Mouse (Mus musculus): ENCODE results near the gene Ptprk.

Gene Ptprk

GRCm38 (mm10) chr10:28184675-28185074, 110.1 kb downstream of the Ptprk start:
- DNase-seq (ENCODE audit: low read depth, low spot score) = no peak

- peak; percentile 52 for DNase-seq (ENCODE audit: low read depth, low spot score)
These were observed 110.7 kb downstream of the Ptprk start for GRCm38 (mm10) chr10:28185326-28185725.

GRCm38 (mm10) chr10:28186018-28186800, 111.6 kb downstream of the Ptprk start:
- DNase-seq (ENCODE audit: low read depth, low spot score) = no peak

DNA sequence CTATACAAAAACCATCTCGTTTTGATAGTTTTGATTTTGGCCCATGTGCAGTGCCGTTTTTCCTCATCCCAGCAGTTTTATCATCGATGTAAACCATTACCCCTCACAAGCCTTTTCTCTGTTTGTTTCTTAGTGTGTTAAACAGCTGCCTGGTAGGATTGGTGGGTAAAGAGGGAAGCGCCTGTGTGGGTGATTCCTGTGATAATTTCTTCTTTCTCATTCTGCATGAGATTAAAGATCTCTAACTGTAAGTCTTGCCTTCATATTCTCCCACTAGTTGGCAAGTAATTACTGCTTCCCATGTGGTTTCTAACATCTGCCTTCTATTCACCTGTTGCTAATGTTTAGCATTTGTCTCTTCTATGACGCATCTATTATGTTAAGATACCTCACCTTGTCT, 116.8 kb downstream of the Ptprk start:
- no peak for DNase-seq (ENCODE audit: low read depth, low spot score)

- DNase-seq (ENCODE audit: low read depth, low spot score) = no peak
These were observed 119.0 kb downstream of the Ptprk start for GRCm38 (mm10) chr10:28193630-28194029.

DNA sequence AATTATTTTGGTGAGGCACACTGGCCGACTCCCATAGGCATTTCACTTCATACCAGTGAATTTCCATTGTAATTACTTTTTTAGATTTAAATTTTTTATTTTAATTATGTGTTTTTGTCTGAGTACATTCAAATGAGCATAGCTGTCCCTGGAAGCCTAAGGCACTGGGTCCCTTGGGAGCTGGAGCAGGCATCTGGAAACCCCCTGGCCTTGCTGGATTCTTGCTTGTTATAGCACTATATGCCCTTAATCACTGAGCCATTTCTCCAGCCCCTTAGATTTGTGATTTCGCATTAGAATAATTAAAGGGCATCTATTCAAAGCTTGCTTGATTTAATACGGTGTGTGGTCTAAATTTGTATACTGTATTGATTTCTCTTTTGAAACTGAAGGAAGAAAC, 126.0 kb downstream of the Ptprk start:
- no peak for DNase-seq (ENCODE audit: low read depth, low spot score)

DNA sequence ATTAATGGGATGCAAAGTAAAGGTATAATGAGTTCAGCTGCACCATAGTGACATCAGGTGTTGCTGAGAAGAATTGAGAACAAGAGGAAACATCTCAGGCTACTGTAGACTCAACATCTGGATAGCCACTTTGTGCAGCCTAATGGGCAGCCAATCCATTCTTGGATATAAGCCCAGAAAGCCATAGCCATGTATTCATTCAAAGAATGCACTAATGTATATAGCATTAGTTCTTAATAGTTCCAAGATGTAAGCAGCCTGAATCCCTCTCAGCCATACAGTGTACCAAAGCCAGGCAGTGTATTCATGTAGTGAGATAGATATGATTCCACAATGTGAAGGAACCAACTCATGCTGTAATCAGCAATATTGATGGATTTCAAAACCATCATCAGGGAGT, 134.8 kb downstream of the Ptprk start:
- DNase-seq (ENCODE audit: low read depth, low spot score) = no peak

DNA sequence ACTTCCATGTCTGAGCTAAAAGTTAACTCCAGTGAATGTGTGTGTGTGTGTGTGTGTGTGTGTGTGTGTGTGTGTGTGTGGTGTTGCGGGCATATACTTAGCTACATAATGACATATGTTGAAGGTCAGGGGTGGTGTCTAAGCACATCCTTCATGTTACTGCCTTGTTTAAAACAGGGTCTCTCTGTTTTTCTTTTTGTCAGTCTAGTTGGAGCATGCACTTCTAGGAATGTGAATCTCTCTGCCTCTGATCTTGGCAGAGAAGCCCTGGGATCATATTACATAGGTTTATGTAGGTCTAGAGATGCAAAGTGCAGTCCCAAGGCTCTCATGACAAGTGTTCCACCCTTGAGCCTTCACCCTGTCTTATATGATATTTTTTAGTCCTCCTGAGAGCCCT, 137.5 kb downstream of the Ptprk start:
- DNase-seq (ENCODE audit: low read depth, low spot score) = no peak

DNA sequence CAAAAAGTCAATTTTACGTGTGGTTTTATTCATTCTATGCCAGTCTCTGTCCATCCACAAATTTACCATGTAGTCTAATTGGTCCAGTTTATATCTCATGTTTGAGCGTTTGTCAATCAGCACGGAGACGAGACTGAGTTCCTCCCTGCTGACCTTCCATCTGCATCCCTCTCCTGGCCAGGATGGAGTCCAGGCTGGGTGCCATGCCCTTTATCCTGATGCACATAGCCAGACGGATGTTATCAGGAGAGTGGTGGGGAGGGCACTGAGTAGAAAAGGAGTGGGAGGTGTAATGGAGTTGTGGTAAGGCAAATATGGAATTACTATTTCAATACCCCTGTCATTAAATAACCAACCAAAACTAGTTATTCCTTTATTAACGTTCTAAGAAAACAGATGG, 140.5 kb downstream of the Ptprk start:
- no peak for DNase-seq (ENCODE audit: low read depth, low spot score)

DNA sequence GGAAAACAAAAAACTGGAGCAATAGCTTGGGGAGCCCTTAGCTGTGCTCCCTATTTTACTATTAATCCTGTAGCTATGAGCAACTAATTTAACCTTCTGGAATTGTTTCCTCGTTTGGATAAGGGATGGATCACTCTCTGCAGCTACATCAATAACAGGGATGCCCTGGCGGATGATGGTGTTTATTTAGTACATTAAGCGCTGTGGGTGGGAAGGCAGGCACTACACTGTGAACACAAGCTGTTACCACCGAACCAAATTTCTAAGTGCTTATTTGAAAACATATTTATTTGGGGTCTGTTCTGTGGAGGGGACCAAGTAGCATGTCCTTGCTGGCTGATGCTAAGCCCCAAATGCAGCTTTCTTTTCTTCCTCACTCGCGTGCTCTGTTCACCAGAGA, 149.0 kb downstream of the Ptprk start:
- no peak for DNase-seq (ENCODE audit: low read depth, low spot score)

DNA sequence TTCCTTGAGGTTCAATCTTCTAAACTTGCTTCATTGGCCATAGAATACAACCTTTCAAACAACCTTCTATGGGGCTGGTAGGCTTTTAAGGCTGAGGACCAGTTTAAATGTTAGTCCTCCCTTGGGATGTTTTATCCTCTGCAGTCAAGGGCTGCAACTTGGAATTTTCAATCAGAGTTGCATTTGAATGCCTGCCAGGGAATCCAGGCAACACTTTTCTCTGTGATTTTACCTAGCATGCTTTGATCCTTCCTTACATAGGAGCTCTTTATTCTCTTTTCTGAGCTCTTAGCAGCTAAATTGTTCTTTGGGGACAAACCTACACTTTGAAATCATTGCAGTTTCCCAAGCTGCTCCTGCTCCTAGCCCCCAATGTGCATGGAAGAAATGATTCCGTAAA, 149.8 kb downstream of the Ptprk start:
- DNase-seq (ENCODE audit: low read depth, low spot score) = no peak

DNA sequence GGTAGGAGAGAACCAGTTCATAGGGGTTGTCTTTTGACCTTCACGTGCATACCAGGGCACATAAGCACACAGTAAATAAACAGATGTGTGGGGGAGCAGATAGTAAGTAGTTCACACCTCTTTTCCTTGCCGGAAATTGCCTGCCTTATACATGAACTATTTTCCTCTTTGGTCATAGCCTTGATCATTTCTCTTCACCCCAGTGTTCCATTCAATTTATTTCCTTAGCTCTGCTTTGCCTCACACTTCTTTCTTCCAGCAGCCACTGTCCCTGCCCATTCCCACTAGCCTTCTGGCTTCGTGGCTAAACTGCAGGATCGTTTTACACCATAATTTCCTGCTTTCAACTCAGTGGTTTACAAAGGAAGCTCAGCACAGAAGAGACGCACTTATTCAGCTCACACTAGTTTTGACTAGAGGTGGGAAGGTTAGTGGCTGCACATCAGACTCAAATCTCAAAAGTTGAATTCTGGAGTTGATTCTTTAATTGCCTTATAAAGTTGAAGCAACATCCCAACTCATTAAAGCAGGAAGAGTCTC, 151.0 kb downstream of the Ptprk start:
- DNase-seq (ENCODE audit: low read depth, low spot score) = no peak

GRCm38 (mm10) chr10:28227732-28228131, 153.1 kb downstream of the Ptprk start:
- DNase-seq (ENCODE audit: low read depth, low spot score) = no peak

- DNase-seq (ENCODE audit: low read depth, low spot score) = no peak
These were observed 153.6 kb downstream of the Ptprk start for GRCm38 (mm10) chr10:28228208-28228607.

DNA sequence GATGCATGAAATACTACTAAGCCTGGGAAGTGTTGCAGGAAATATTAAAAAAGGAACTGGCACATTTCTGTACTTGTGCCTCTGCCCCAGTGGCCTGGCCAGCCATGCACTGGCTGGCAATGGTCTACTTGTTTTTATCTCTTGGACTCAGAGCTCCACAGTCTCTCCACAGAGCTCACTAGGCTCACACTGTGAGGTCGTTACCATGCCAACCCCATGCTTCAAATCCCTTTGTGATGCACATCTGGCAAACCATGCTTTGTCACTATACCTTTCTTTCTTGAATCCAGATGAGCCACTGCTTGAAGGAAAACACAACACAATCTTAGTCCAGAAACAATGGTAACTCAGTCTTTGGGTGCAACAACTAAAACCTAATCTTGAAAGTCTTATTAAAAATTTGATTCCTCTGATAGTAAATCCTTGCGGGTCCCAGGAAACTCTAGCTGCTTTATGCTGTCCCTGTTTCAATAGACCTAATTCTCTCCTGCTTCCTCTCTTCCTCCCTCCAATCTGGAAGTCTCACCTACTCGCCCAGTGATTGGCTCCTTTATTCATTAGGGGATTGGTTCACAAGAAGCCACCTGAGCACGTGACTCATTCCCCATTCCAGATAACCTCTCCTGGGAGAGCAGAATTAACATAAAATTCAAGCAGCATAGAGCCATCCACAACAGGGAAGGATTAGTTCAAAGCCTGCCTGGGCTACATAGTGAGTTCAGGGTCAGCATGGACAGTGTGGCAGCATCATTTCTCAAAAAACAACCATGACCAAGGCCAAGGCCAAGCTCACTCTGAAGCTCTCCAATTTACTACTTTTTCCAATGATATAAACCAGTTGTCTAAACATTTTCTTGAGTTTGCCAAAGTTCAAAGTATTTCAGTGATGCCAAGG, 157.9 kb downstream of the Ptprk start:
- DNase-seq (ENCODE audit: low read depth, low spot score) = peak; percentile 81

GRCm38 (mm10) chr10:28249047-28249446, 174.4 kb downstream of the Ptprk start:
- no peak for DNase-seq (ENCODE audit: low read depth, low spot score)

DNA sequence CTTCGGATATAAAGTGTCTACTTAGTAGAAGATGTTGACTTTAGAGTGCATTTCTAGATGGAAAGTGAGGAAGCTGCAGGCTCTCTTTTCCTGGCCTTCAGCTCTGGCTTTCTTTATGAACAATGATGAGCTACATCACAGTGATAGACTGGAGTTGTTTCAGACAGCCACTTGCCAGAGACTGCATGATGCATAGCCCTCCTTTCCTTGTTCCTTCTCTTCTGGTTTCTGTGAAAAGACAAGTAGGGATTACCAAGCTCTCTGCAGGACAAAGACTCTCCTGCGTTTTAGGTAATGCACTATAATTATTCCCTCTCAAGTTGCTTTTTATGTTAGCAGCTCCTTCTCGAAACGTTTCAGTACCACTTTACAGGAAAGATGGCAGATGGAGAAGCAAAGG, 176.8 kb downstream of the Ptprk start:
- DNase-seq (ENCODE audit: low read depth, low spot score) = no peak

DNA sequence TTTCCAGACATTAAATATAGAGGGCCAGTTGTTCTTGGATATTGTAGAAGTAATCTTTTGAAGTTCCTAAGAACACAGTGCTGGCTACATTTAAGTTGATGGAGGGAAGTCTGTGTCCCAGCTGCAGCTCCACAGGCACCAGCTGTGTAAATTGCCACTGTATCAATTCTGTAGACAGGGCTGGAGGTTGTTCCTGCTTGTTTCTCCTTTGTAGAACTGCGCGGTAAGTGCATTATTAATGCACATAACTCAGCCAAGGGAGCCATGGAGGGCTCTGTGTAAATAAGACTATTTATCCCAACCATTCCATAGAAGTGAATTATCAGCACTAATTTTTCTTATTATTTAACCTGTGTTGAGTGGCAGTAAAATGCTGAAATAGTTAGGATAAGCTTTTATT, 186.0 kb downstream of the Ptprk start:
- DNase-seq (ENCODE audit: low read depth, low spot score) = no peak

DNA sequence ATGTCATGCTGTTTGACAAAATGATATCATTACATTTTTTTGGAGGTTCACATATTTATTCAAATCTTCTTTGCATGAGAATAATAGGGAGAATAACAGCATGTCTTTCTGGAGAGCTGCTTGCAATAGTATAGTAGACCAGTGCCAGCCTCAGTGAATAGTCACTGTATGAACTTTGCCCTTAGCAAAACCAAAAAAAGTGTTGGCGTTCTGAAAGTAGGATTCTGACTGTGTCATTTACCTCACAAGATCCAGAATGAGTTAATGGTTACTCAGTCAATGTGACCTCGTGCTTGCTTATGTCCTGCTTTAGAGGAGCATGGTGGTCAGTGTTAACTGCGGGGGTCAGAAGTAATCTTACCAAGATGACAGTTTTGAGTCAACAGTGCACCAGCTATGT, 187.5 kb downstream of the Ptprk start:
- DNase-seq (ENCODE audit: low read depth, low spot score) = no peak

GRCm38 (mm10) chr10:28263546-28263945, 188.9 kb downstream of the Ptprk start:
- DNase-seq (ENCODE audit: low read depth, low spot score) = no peak

GRCm38 (mm10) chr10:28270273-28270672, 195.7 kb downstream of the Ptprk start:
- no peak for DNase-seq (ENCODE audit: low read depth, low spot score)

GRCm38 (mm10) chr10:28271729-28272606, 197.3 kb downstream of the Ptprk start:
- no peak for DNase-seq (ENCODE audit: low read depth, low spot score)

Data from ES-CJ7 (cell line).